In the genomic region with DNA sequence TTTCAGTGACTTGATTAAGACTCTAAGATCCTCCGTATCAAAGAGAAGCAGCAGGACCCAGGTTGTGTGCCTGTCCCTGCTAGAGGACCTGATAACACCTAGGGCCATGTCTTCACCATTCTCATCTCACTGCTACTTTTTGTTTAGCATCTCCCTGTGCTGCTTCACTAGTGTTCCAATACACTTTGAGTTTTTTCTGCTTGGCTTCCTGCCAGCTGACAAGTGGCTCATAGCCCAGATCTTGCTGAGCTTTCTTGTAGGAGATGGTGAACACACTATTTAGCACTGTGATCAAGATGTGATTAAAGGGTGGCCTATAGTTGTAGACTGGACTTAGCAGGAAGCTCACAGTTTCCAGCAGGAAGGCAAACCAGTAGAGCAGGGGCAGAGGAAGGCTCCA, we compare ENCODE assay signal across 15 mouse cellular contexts. TPM values are rescaled to one million over a fixed set of nuclear protein-coding genes. Genes with fewer than 3 reads are reported as not detected.
DNase-seq lines count a peak whose midpoint lies in the region; ATAC-seq lines count a peak whose summit lies in the region.
"Not testable (repeated sequence)": the region's sequence is repeated elsewhere in the genome, so short reads cannot be mapped to it uniquely, and the experiment has no call there.
"Had no signal": no experiment of that assay in that cellular context is flagged by ENCODE, and none has a peak within 500 bp of the region (broad histone marks: within the 10 kb centered on the region; RNA-seq: fewer than 3 reads in every experiment).

No protein-coding gene starts in this region.

- H3K27me3 ChIP-seq in midbrain, embryonic 14.5 days (ENCODE audit: control insufficient read depth, insufficient read depth, low read length): not testable (repeated sequence)

- not testable (repeated sequence) for H3K9me3 ChIP-seq in midbrain, embryonic 14.5 days (ENCODE audit: control insufficient read depth, low read length)

- not testable (repeated sequence) for ATAC-seq in midbrain, embryonic 14.5 days (ENCODE audit: low FRiP score, low TSS enrichment)

- not testable (repeated sequence) for H3K4me3 ChIP-seq in midbrain, embryonic 14.5 days (replicated peaks; ENCODE audit: low read depth, low read length)

- not testable (repeated sequence) for H3K4me1 ChIP-seq in midbrain, embryonic 14.5 days (ENCODE audit: control insufficient read depth, insufficient read depth, low read length)

- not testable (repeated sequence) for H3K4me2 ChIP-seq in midbrain, embryonic 14.5 days (ENCODE audit: low read length)

- peak; percentile 10 for DNase-seq in adrenal gland, adult 2 months
- DNase-seq in cerebellum, postnatal 14 days: peak; percentile 52 to 64
- peak; percentile 19 to 64 for DNase-seq in frontal cortex, postnatal 25 days (ENCODE audit: low spot score in 2 of 2)
- peak; percentile 56 for DNase-seq in kidney, adult 18-20 months
- DNase-seq in layer of hippocampus, adult 8-10 months (ENCODE audit: low spot score in 2 of 2): peak; percentile 37 to 70
- DNase-seq in left cerebral cortex, postnatal 10 days (ENCODE audit: extremely low spot score in 1 of 2, low spot score in 2 of 2): peak; percentile 66 to 88
- DNase-seq in midbrain, embryonic 14.5 days: peak; percentile 32
- DNase-seq in right cerebral cortex, postnatal 36 days (ENCODE audit: low spot score in 2 of 2): peak; percentile 44 to 70

- H3K27ac ChIP-seq in midbrain, embryonic 14.5 days (replicated peaks; ENCODE audit: low read depth, low read length): not testable (repeated sequence)

- intact Hi-C loops in left cerebral cortex, postnatal 10 days (cut with DNase I): not testable (repeated sequence)

- no CpG with 5 or more reads among the region's 1 CpGs for WGBS in midbrain, embryonic 14.5 days

- H3K36me3 ChIP-seq in midbrain, embryonic 14.5 days (ENCODE audit: control insufficient read depth, insufficient read depth, low read length): not testable (repeated sequence)

- H3K9ac ChIP-seq in midbrain, embryonic 14.5 days (replicated peaks; ENCODE audit: low read length): not testable (repeated sequence)

RNA-seq across cellular contexts. Expression of a gene that starts 7.6 kb away (rescaled TPM):
- total RNA-seq in adrenal gland, adult 2 months (2021): not detected
- not detected in 2 replicates for polyA plus RNA-seq in adrenal gland, adult 2 months (2012; rRNA removed)
- not detected for total RNA-seq in layer of hippocampus, adult 8-10 months (2022)
- not detected for total RNA-seq in left cerebral cortex, postnatal 10 days (2021)
- polyA plus RNA-seq in midbrain, embryonic 14.5 days (2014; fragmentation: Nextera tagmentation; extraction: Ambion mirVana): 0.22 TPM in 1 of 2 replicates, not detected in the other
- polyA plus RNA-seq: activated CD4-positive, CD25-positive, alpha-beta regulatory T cell, adult 4 months; G1E; gonadal fat pad, adult 2 months; heart, embryonic 16.5 days; limb, embryonic 12.5 days; lung, adult 2 months; stomach, embryonic 14.5 days had no signal

RNA-seq across cellular contexts. Expression of a gene that starts 49.0 kb away (rescaled TPM):
- not detected for total RNA-seq in adrenal gland, adult 2 months (2021)
- not detected in 2 replicates for polyA plus RNA-seq in adrenal gland, adult 2 months (2012; rRNA removed)
- total RNA-seq in layer of hippocampus, adult 8-10 months (2022): not detected
- not detected for total RNA-seq in left cerebral cortex, postnatal 10 days (2021)
- not detected in 2 replicates for polyA plus RNA-seq in midbrain, embryonic 14.5 days (2014; fragmentation: Nextera tagmentation; extraction: Ambion mirVana)
- polyA plus RNA-seq: activated CD4-positive, CD25-positive, alpha-beta regulatory T cell, adult 4 months; G1E; gonadal fat pad, adult 2 months; heart, embryonic 16.5 days; limb, embryonic 12.5 days; lung, adult 2 months; stomach, embryonic 14.5 days had no signal

Comparison
In these comparisons a context has a peak if more than half of its experiments do, and no peak if none do; other contexts are left out.
1. DNase-seq: peak in every context shown above with its lines; median percentile 77 in left cerebral cortex, postnatal 10 days; 58 in cerebellum, postnatal 14 days; 57 in right cerebral cortex, postnatal 36 days; 56 in kidney, adult 18-20 months; 54 in layer of hippocampus, adult 8-10 months; 42 in frontal cortex, postnatal 25 days; 32 in midbrain, embryonic 14.5 days; 10 in adrenal gland, adult 2 months.